Mouse (Mus musculus) splenic B cell, adult 2 months (primary cell): ENCODE measurements around the gene Hexim2.

ENCODE experiments used
- DNase-seq: peaks from one replicate; pipeline ENCODE4 v3.0.0-alpha.2; 2011; ENCODE audit warnings: low read depth, low spot score
- H3K27me3 ChIP-seq: 2 replicates; pipeline ENCODE4 v1.6.1; 2012; ENCODE audit warnings: mild to moderate bottlenecking, low read length, moderate library complexity, mixed read lengths; ENCODE audit not compliant: control insufficient read depth, poor library complexity, insufficient read depth, severe bottlenecking
- H3K36me3 ChIP-seq: 2 replicates; pipeline ENCODE4 v1.6.1; 2012; ENCODE audit warnings: mild to moderate bottlenecking, low read length, moderate library complexity, mixed read lengths; ENCODE audit not compliant: control insufficient read depth, poor library complexity, insufficient read depth, severe bottlenecking

The Hexim2 gene

DNA sequence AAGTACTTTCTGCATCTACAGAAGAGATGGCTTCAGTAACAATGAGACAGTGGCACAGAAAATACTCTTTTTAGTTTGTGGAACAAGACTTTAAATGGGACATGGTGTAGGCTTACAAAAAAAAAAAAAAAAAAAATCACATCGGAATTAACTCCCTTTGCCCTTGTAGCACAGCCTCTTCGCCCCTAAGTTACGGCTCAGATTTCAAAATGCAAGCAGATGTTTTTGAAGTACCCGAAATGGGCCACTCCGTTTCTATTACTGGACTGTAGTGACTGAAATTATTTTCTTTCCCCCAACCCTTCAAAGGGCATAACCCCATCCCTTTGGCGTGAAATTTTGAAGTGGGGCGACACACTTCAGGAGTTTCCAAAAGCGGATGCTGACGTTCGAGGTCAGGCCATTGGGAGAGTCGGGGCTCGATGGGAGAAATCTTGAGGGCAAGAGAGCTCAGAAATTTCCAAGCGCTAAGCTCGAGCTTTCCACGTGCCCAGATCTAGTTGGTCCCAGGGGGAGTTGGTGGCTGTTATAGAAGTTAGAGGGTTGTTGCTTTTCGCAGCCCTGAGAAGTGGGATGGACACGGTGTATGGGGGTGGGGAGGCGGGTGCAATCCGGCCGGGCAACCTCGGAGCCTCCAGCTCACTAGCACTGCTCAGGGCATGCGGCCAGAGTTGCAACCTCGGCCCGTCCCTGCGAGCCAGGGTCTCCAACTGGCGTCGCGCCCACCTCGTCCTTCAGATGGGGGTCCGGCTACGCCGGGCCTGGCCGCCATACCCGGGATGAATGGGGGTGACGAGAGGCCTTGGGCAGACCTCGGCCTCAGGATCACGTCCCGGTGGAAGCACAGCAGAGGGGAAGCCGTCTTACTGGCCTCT is at the start of gene Hexim2:
TSS of gene Hexim2 (plus strand) at position 729 of the 875 bp plus-strand sequence.
- peak; percentile 67 for DNase-seq
- Histone ChIP-seq H3K36me3 (no peaks in the 10 kb centered on the region), H3K27me3 (no peaks in the 10 kb centered on the region)

DNA sequence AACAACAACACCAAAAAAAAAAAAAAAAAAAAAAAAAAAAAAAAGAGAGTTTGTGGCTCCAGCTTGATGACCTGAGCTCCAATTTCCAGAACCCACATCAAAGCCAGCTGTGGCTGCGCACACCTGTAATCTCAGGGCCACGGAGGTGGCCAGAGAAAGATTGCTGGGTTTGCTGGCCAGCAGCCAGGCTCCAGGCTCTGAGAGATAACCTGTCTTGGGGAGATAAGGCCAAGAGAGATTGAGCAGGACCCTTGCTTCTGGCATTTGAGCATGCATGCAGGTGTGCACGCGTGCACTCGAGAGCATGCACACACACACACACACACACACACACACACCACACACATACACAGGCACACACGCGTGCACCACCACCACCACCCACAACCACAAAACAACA is 38.9 kb upstream of the Hexim2 start:
- Histone ChIP-seq H3K36me3 (no peaks in the 10 kb centered on the region), H3K27me3 (no peaks in the 10 kb centered on the region)
- no peak for DNase-seq

DNA sequence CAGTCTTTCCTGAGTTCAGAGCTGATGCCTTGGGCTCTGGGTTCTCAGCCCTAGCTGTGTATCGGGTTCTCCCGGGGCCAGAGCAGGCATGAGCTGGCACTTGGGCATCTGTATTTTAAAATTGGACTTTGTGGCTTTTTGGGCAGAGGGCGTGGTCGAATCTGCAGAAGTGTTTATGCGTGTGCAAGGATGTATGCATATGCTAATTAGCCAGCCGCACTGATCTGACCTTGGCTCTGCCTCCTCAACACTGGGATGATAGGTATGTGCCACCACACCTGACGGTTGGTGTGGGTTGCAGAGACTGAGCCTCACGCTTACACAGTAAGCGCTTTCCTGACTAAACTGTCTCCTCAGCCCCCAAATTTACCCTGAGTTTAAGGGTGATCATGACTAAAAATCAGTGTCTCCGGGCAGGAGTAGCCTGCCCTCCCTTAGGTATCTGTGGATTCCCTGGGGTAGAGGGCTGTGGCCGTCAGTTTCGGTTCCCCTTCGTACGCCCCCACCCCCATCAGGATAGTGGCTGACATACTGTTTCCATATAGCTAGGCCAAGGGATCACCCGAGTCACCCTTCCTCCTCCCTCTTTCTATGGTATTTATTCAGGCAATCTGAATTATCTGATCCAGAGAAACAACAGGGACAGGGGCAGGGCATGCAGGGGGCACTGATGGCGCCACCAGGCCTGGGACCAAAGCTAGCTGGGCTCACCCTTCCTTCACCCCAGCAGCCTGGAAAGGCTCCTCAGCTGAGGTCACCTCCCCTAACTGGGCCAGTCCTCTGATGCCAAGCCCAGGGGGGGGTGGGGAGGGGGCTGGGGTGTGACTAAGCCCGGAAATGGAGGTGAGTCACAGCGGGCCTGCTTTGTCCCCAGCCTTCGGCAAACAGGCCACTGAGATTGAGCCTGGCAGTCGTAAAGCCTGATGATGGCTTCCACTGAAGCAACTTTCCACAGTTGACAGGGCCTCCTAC is 38.1 kb upstream of the Hexim2 start:
- DNase-seq, result peak; percentile 72
- Histone ChIP-seq H3K36me3 (no peaks in the 10 kb centered on the region), H3K27me3 (no peaks in the 10 kb centered on the region)

DNA sequence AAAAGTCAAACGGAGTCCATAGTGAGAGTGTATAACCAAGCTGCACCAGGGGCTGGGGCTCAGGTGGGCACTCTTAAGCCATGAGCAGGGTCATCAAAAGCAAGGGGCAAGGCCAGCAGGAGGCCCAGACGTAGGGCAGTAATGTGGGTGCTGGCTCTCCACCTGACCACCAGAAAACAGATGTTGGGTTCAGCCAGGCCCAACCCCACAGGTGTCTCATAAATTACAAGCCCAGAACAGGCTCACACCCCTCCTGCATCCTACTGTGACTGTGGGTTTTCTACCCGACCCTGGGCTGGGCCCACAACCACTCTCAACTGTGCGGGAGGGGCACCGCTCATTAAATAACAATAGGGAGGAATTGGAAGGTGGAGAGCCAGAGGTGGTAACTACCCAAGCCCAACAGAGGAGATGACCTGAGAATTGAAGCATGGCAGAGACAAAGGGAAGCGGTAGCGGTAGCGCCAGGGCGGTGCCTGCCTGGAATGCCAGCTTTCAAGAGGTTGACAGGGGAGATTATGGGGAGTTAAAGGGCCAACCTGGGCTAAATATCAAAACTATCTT is 37.0 kb upstream of the Hexim2 start:
- Histone ChIP-seq H3K36me3 (no peaks in the 10 kb centered on the region), H3K27me3 (no peaks in the 10 kb centered on the region)

DNA sequence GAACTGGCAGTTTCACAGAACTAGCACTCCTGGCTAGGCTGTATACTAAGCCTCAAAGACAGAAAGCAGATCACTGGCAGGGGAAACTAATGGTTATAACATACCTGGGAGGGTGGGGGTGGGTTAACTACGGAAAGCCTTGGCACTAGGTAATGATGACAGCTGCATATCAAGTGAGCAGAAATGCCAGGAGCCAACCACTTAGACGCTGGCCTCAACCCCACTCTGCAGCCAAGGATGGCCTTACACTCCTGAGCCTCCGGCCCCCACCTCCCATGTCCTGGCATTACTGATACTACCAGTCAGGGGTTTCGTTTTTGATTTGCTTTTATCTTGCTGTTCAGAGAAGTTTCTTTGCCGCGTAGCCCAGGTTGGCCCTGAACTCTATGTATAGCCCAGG is 36.4 kb upstream of the Hexim2 start:
- Histone ChIP-seq H3K36me3 (no peaks in the 10 kb centered on the region), H3K27me3 (no peaks in the 10 kb centered on the region)
- DNase-seq, result no peak

More for the DNA sequence above, 37.0 kb upstream of the Hexim2 start:
- no peak for DNase-seq

DNA sequence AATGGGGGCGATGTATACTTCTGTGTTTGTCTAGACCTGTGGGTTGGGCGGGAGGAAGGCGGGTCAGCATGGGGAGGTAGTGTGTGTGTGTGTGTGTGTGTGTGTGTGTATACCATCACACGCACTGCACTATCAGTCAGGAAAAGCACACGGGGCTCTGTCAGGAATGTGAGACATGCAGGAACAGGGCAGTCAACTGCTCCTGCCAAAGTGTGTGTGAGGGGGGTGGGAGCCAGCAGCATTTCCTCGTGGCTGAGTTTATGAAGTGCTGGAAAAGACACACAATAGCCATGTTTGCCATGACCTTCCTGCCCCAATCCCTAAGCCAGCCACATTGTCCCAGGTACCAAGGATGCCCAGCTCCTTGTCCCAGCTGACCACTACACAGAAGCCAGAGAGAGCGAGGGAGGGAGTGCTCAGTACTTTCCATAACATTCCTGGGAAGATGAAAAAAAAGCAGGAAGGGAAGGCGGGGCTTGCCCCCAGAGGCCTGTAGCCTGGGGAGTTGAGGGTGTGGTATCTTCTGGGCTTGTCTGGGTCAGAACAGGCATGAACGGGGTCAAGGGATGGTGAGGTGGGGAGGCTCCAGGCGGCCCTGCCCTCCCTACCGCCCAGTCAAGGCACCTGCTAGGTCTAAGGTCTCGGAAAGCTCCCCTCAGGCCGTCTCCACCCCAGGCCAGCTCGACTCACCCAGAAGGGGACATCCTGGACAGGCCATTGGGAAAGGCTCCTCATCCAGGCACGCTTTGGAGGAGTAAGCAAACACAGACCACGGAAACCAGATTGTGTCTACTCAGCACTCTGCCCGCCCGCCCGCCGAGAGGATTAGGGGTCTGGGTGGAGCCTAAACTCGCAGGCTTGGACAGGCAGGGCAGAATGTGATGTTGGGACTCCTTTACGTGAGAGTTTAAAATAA is 35.0 kb upstream of the Hexim2 start:
- no peaks in the 10 kb centered on the region for H3K27me3 ChIP-seq
- no peaks in the 10 kb centered on the region for H3K36me3 ChIP-seq
- no peak for DNase-seq

DNA sequence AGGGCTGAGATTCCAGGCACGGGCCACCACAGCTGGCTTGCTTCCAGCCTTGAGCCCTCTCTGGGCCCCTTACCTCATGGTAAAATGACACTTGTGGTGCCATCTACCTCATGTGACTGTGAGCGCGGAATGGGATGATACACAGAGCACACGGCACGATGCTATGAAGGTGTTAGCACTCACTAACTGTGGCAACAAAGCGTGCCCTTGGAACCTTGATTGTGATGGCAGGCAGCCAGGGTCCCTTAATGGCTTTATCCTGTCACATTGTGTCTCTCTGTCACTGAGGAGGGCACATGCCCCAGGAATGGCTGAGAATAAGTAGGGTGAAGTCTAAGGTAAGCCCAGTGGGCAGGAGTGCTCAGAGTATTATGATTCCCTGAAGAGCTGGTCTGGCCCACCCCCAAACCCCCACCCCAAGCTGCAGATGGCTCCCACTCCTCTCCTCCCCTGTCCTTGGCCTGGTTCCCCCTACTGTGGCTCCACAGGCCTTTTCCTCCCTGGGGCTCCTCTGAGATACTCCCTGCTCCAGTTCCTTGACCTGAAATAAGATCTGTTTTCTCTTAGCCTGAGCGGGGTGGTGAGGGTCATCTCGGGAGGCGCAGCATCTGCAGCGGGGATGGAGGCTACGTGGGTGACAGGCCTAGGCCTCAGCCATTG is 33.6 kb upstream of the Hexim2 start:
- H3K27me3 ChIP-seq, result no peaks in the 10 kb centered on the region
- H3K36me3 ChIP-seq, result no peaks in the 10 kb centered on the region
- DNase-seq, result no peak

DNA sequence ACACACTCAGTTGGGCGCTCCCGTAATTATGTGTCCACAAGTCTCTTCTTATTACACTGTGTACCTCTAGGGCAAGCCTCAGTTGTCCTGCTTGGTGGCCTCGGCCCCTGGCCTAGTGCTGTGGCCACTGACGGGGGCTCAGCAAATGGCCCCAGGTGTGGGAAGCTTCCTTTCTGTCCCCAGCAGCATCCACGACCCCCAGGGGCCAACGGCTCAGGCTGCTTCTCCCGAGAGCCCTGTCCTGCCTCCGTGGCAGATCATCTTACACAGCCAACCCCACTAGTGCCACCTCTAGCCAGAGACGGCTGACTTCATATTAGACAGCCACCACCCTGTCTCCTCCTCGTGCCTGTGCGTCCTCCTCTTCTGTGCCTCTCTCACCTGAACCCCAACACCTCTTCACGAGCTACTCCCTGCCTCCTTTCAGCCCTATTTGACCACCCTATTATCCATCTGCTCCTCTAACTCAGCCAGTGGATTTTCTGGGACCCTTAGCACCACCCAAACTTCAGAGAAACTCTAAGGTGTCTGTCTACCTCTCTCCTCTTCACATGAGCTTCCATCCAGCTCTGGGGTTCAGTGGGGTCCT is 32.8 kb upstream of the Hexim2 start:
- no peaks in the 10 kb centered on the region for H3K27me3 ChIP-seq
- DNase-seq, result no peak
- no peaks in the 10 kb centered on the region for H3K36me3 ChIP-seq

DNA sequence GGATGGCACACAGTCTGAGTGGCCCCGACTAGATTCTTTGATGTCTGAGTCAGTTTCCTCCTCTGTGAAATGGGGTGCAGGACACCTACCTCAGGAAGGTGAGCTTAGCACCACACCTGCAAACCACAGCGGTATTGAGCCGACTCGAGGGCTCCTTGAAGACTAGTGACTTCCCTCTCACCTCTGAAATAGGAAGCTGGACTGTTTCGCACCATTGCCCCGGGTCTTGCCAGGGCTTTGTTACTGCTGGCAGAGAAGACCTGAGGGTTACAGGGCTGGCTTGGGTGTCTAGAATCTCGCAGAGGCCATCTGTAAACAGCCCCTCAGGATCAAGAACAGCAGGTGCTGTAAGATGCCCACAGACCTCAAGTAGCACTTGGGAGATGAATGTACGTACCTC is 31.9 kb upstream of the Hexim2 start:
- no peaks in the 10 kb centered on the region for H3K27me3 ChIP-seq
- DNase-seq, result peak; percentile 54
- H3K36me3 ChIP-seq, result no peaks in the 10 kb centered on the region

DNA sequence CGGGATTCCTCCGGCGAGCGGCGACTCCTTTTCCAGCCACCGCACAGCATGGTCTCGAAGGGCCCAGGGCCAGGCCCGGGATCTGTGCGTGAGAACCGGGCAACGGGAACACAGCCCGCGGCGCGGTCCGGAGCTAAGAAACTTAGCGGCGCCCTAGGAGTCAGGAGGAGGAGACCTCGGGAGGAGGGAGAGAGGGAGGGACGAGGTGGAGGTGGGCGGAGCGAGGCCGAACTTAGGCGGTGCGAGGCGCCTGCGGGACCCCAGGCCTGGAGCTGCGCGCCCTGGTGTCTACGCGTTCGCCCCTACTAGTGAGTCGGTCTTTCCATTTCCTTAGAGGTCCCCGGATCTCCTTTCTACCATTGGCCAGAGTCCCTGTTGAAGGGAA is 30.8 kb upstream of the Hexim2 start, which contains the start of the genes Plcd3 and Acbd4:
TSS of gene Plcd3 (minus strand) at position 178 of the 385 bp plus-strand sequence.
TSS of gene Acbd4 (plus strand) at position 202 of the 385 bp plus-strand sequence.
- peaks cover 1% of the 10 kb centered on the region; the same call in 1 of the 2 replicates for H3K36me3 ChIP-seq
- H3K27me3 ChIP-seq, result no peaks in the 10 kb centered on the region
- DNase-seq, result peak; percentile 53

DNA sequence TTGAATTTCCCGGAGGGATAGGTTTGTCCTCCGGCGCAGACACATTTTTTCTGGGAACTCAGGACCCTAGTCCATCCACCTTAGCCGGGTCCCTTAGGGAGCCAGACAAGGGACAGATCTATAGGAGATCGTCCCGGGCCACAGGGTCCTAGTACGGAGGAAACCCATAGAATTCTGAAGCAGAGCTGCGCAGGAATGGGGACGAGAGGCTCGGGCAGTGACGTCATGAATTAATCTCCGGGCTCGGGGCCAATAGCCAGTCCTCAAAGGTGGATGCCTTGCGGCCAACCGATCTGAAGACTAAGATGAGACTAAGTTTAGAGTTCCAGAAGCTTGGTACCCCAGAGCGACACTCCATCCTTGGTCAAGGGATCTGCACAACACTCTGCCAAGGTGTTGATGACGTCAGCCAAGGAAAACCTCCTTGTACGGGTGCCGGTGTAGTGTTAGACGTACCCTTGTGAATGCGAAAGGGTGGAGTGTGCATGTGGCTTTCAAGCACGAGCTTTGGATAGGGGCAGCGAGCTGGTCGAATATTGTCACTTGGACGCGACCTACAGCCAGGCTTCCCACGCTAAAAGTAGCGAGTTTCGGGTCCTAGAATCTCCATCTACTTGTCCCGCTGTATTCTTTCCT is 30.2 kb upstream of the Hexim2 start:
- peak; percentile 57 for DNase-seq
- Histone ChIP-seq H3K36me3 (peaks cover 3% of the 10 kb centered on the region; the same call in 1 of the 2 replicates), H3K27me3 (no peaks in the 10 kb centered on the region)

DNA sequence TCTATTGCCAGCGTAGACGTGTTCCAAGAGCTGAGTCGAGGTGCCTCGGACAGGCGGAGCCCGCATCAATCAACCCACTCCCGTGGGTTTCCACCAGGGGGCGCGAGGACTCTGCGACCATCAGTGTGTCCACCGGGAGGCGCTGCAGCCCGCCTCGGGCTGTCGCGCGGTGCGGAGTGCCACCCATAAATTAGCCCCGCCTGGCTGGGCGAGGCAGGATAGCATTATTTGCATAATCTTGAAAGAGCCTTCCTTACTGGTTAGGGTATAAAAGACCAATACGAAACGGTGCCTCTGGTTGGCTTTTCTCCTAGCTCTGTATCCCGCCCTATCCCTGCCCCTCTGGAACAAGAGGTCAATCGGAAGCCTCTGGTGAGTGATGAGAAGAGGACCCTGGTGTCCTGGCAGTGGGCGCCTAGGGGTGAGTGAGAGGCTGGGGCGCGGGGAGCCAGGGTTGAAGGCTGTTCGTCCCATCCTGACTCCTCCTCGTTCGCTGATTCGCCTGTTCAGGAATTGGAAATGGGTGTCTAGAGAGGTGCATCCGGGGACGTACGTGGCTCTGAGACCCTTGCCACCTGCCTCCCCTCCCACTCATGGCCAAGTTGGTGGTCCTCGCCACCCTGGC is 29.4 kb upstream of the Hexim2 start:
- Histone ChIP-seq H3K27me3 (no peaks in the 10 kb centered on the region), H3K36me3 (peaks cover 3% of the 10 kb centered on the region; the same call in 1 of the 2 replicates)
- peak; percentile 97 for DNase-seq
